Mouse (Mus musculus) left cerebral cortex, adult 2 months (tissue): Measurements from ENCODE around the gene Slc30a3. TPM values are rescaled to one million over a fixed set of nuclear protein-coding genes. Genes with fewer than 3 reads are reported as not detected.
"Not testable (repeated sequence)": the region's sequence is repeated elsewhere in the genome, so short reads cannot be mapped to it uniquely, and the experiment has no call there.

Experiments used
- DNase-seq, 2 experiments: peaks; one replicate each; pipeline ENCODE4 v3.0.0; 2021 to 2022; ENCODE audit warnings: low spot score in 2 of 2, mixed read lengths in 1 of 2; ENCODE audit errors: extremely low spot score in 1 of 2
- H3K27ac ChIP-seq: fragments of 200-600 bp; 2 replicates; pipeline ENCODE4 v1.8.1; 2022
- H3K4me3 ChIP-seq: fragments of 200-600 bp; 2 replicates; pipeline ENCODE4 v1.8.1; 2022
- CTCF ChIP-seq: fragments of 200-600 bp; IDR thresholded peaks from 2 replicates; pipeline ENCODE4 v1.8.1; 2022; ENCODE audit warnings: antibody characterized with exemption, mild to moderate bottlenecking, moderate library complexity
- intact Hi-C: fragments of 180-260 bp; cut with DNase I; formaldehyde crosslinking; loops from one replicate; pipeline ENCODE4 v1.15.1; 2025
- total RNA-seq, 2 experiments: library from RNA; stranded (reverse); gene quantifications; 2 replicates each; pipeline ENCODE4 v1.2.3; 2021

Slc30a3 gene
- total RNA-seq, 2 experiments from 2014 or later, result 162 to 184 TPM

GRCm38 (mm10) chr5:31071059-31071458, 37.0 kb downstream of the Slc30a3 start:
- intact Hi-C loops, result no loop called here
- no peak for DNase-seq
- H3K27ac ChIP-seq, result no peak overlapping the region
- no peak for TF ChIP-seq CTCF
- no peak overlapping the region for H3K4me3 ChIP-seq

GRCm38 (mm10) chr5:31069810-31070209, 38.2 kb downstream of the Slc30a3 start:
- no peak for DNase-seq
- no peak for TF ChIP-seq CTCF
- Histone ChIP-seq H3K27ac (peak overlapping the region; percentile 19; the same call in 1 of the 2 replicates), H3K4me3 (no peak overlapping the region)
- intact Hi-C loops, result no loop called here

- intact Hi-C loops, result no loop called here
- no peak for TF ChIP-seq CTCF
- Histone ChIP-seq H3K27ac (peak overlapping the region; percentile 72; the same call in 1 of the 2 replicates), H3K4me3 (peak overlapping the region; percentile 67)
- DNase-seq, result no peak
Observed at GRCm38 (mm10) chr5:31055216-31056140, 52.6 kb downstream of the Slc30a3 start.

GRCm38 (mm10) chr5:31054261-31055215, 53.5 kb downstream of the Slc30a3 start, which contains the start of gene Cad:
Gene Cad, plus strand, starts transcription at chr5:31054780.
- no peak; the same call in 1 of the 2 replicates for TF ChIP-seq CTCF
- DNase-seq, result peak; percentile 94 to 95
- Histone ChIP-seq H3K4me3 (peak within 1 kb of the TSS; percentile 67), H3K27ac (peak within 1 kb of the TSS; percentile 72)
- intact Hi-C loops, result no loop called here

DNA sequence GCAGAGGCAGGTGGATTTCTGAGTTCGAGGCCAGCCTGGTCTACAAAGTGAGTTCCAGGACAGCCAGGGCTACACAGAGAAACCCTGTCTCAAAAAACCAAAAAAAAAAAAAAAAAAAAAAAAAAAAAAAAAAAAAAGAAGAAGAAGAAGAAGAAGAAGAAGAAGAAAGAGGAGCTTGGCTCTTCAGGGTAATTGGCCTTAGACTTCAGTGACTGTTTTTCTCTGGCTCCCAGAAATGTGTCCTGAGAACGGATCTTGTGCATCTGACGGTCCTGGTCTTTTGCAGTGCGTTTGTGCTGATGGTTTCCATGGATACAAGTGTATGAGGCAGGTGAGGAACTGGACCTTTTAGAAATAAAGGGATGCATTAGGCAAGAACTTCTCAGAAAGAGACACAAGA, 54.3 kb downstream of the Slc30a3 start:
- H3K27ac ChIP-seq, intact Hi-C loops, DNase-seq: not testable (repeated sequence)
- H3K4me3 ChIP-seq, result peak overlapping the region; percentile 67

DNA sequence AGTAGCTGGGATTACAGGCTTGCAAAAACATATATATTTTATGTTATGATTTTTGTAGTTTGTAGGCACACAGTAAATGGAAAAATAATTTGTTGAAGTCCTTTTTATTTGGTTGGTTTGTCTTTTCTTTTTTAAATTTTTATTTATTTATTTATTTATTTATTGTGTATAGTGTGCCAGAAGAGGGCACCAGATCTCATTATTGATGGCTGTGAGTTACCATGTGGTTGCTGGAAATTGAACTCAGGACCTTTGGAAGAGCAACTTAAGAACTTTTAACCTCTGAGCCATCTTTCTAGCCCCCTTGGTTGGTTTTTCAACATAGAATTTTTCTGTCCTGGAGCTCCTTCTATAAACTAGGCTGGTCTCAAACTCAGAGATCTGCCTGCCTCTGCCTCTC, 57.6 kb downstream of the Slc30a3 start:
- TF ChIP-seq CTCF, result peak; percentile 29
- H3K4me3 ChIP-seq, result no peak overlapping the region
- intact Hi-C loops, result no loop called here
- no peak overlapping the region for H3K27ac ChIP-seq
- DNase-seq, result no peak

- intact Hi-C loops, result loop anchor here (2.0 kb wide), 1 partner anchor 88 kb away; the partner anchor contains the start of gene Preb
Observed at GRCm38 (mm10) chr5:31048763-31049641, 59.0 kb downstream of the Slc30a3 start, which contains the start of gene Slc5a6. Gene Slc5a6, minus strand, starts transcription at chr5:31048924.

GRCm38 (mm10) chr5:31047848-31048762, 59.9 kb downstream of the Slc30a3 start, which contains the start of gene Atraid:
Gene Atraid, plus strand, starts transcription at chr5:31048312.
- H3K4me3 ChIP-seq, result peak within 1 kb of the TSS; percentile 69
- H3K27ac ChIP-seq, result peak within 1 kb of the TSS; percentile 94
- intact Hi-C loops, result loop anchor here (2.0 kb wide), 1 partner anchor 87 kb away; the partner anchor contains the start of gene Preb
- peak; percentile 97 for DNase-seq
- no peak; the same call in 1 of the 2 replicates for TF ChIP-seq CTCF

More at GRCm38 (mm10) chr5:31048763-31049641, 59.0 kb downstream of the Slc30a3 start, which contains the start of gene Slc5a6:
- DNase-seq, result peak in 1 of 2 experiments; percentile 26
- TF ChIP-seq CTCF, result peak; percentile 69
- Histone ChIP-seq H3K27ac (peak within 1 kb of the TSS; percentile 94), H3K4me3 (peak within 1 kb of the TSS; percentile 69)

- TF ChIP-seq CTCF, result no peak
- Histone ChIP-seq H3K27ac (no peak overlapping the region), H3K4me3 (peak overlapping the region; percentile 69; the same call in 1 of the 2 replicates)
- intact Hi-C loops, result no loop called here
- no peak for DNase-seq
Observed at GRCm38 (mm10) chr5:31047074-31047473, 61.0 kb downstream of the Slc30a3 start.
